Mouse (Mus musculus) WW6 (cell line): Measurements from ENCODE around the gene Pdgfa.
A peak's percentile ranks its signal among the peaks of the same experiment; 100 is the strongest.

ENCODE experiments used
- DNase-seq: peaks from one replicate; pipeline ENCODE4 v3.0.0-alpha.2; 2013; ENCODE audit warnings: low read depth, low spot score

Pdgfa gene

GRCm38 (mm10) chr5:138994786-138995720, 2.1 kb downstream of the Pdgfa start:
- DNase-seq, result no peak

- no peak for DNase-seq
Measured at GRCm38 (mm10) chr5:138994108-138994785, 2.9 kb downstream of the Pdgfa start.

- DNase-seq, result no peak
Measured at GRCm38 (mm10) chr5:138993371-138994107, 3.6 kb downstream of the Pdgfa start.

- DNase-seq, result no peak
Measured at GRCm38 (mm10) chr5:138992611-138993370, 4.4 kb downstream of the Pdgfa start.

GRCm38 (mm10) chr5:138991734-138992133, 5.4 kb downstream of the Pdgfa start:
- DNase-seq, result peak; percentile 81

- DNase-seq, result no peak
Measured at GRCm38 (mm10) chr5:138990659-138991380, 6.3 kb downstream of the Pdgfa start.

GRCm38 (mm10) chr5:138989567-138989966, 7.6 kb downstream of the Pdgfa start:
- no peak for DNase-seq

GRCm38 (mm10) chr5:138988764-138989163, 8.4 kb downstream of the Pdgfa start:
- DNase-seq, result no peak

GRCm38 (mm10) chr5:138987994-138988393, 9.2 kb downstream of the Pdgfa start:
- DNase-seq, result no peak

GRCm38 (mm10) chr5:138981921-138982320, 15.2 kb downstream of the Pdgfa start:
- DNase-seq, result no peak

- DNase-seq, result no peak
Measured at GRCm38 (mm10) chr5:138980608-138981007, 16.6 kb downstream of the Pdgfa start.

- DNase-seq, result no peak
Measured at GRCm38 (mm10) chr5:138979840-138980239, 17.3 kb downstream of the Pdgfa start.

- no peak for DNase-seq
Measured at GRCm38 (mm10) chr5:138977759-138978158, 19.4 kb downstream of the Pdgfa start.

GRCm38 (mm10) chr5:138974911-138975485, 22.2 kb downstream of the Pdgfa start:
- no peak for DNase-seq

- no peak for DNase-seq
Measured at GRCm38 (mm10) chr5:138973480-138973879, 23.7 kb downstream of the Pdgfa start.

GRCm38 (mm10) chr5:138971405-138971804, 25.8 kb downstream of the Pdgfa start:
- no peak for DNase-seq

GRCm38 (mm10) chr5:138970056-138970490, 27.1 kb downstream of the Pdgfa start:
- no peak for DNase-seq

- no peak for DNase-seq
Measured at GRCm38 (mm10) chr5:138966033-138966724, 31.0 kb downstream of the Pdgfa start.

- no peak for DNase-seq
Measured at GRCm38 (mm10) chr5:138965590-138965989, 31.6 kb downstream of the Pdgfa start.

- no peak for DNase-seq
Measured at GRCm38 (mm10) chr5:138956427-138956833, 40.7 kb downstream of the Pdgfa start.
